Mouse (Mus musculus): Measurements from ENCODE around the gene Dlx1.

Dlx1 gene

DNA sequence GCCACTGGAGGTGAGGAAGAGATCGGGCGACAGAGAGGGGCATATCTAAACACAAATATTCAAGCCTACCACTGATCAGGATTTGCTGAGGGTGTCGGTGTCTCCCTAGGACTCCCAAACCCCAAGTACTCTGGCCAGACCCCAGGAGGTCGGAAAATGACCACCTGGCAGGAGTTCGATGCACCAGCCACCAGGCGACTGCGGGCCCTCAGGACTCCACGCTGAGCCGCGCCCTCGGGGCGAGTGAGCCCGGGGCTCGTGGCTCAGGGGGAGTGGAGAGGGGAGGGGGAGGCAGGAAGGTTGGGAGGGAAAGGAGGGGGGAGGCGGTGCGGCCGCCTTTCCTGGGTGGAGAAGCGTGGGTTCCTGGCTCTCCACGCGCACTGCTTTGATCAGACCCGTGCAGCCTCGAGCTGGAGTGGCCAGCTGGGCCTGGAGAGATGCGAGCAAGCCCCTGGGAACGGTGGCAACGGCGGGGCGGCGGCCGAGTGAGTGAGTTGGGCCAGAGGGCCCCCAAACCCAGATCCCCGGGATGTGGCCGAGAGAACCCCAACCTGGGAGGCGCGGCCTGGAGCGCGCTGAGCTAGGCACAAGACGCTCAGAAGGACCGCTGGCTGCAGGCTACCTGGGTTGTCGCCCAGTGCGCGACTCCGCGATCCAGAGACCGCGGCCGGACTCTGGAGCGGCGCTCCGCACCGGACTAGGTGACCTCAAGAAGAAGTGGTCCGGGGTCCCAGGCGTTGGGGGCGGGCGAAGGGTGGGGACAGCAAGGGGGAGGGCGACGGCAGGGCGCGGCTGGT is 999 bp downstream of the Dlx1 start:
- 0 out of 2 replicates have a peak, but pooled peaks have one; percentile 21 for ATAC-seq (ENCODE audit: low TSS enrichment)

GRCm38 (mm10) chr2:71529511-71530351 is 1.8 kb downstream of the Dlx1 start:
- peak; percentile 71 for ATAC-seq (ENCODE audit: low TSS enrichment)

GRCm38 (mm10) chr2:71530391-71531123 is 2.6 kb downstream of the Dlx1 start:
- ATAC-seq (ENCODE audit: low TSS enrichment), result no peak

- no peak for ATAC-seq (ENCODE audit: low TSS enrichment)
Observed at GRCm38 (mm10) chr2:71531124-71531590, 3.2 kb downstream of the Dlx1 start.

DNA sequence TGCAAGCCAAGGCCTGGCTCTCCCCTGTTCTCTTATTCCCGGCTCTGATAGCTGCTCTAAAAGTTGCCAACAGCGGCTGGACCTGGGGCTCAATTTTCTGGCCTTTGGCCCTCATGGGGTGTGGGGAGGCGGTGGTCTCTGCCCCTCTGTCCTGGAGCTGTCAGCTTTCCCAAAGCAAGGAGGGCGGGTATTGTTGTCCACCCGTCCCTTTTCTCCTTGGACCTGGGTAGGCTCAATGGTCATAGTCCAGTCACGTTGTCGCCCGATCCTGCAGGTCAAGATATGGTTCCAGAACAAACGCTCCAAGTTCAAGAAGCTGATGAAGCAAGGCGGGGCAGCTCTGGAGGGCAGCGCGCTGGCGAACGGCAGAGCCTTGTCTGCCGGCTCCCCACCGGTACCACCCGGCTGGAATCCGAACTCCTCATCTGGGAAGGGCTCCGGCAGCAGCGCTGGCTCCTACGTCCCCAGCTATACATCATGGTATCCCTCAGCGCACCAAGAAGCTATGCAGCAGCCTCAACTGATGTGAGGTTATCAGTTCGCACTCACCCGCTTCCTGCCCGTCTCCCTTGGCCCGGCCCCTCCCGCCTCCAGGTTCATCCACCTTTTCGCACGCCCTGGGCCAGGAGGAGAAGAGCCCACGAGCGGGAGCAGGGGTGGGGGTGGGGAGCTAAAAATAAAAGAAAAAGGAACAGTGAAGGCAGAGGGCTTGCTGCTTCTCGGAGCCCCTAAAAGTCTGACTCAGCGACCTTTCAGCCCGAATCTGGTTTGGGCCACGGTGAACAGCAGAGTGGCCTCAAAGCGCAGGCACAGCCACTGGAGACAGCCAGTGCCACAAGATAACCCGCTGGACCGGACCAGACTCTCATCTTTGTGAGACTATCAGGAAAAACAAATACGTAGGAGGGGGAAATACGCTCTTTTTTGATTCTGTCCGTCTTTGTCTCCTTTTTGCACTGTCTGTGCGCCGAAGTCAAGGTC is 4.4 kb downstream of the Dlx1 start:
- ATAC-seq (ENCODE audit: low TSS enrichment), result no peak

- no peak for ATAC-seq (ENCODE audit: low TSS enrichment)
Observed at GRCm38 (mm10) chr2:71533094-71533493, 5.2 kb downstream of the Dlx1 start.

DNA sequence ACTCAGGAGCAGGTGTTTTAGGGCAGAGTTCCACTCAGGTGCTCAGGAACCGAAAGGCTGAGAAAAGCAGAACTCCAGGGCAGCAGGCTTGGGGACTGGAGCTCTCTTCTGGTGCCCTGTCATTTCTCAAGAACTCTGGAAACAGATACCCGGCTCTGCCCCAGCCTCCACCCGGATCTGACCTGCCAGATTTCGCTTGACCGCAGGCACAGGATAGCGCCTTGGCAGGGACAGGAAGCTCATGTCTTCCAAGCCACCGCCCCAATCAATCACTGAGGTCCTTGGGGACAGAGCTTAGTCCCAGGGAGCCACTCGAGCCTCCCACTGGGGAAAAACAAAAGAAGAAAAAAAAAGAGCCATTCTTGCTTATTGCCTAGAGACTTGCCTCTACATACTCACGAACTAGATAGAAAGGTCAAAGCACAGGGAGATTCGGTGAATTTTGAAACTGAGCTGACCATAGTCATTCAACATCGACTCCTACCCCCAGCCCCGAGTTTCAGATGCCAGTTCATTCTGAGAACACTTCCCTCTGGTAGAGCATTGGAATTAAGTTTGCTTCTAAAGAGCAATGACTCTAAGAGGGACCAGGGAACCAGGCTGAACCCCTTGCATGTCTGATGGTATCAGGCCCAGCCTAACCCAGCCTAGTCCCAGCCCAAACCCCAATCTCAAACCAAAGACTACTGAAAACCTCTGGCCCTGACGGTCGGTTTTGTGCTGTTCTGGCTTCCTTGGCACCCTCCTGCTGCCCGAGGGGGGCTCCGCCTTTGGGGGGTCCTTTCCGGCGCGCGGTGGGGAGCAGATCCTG is 6.5 kb downstream of the Dlx1 start:
- no peak for ATAC-seq (ENCODE audit: low TSS enrichment)

- no peak for ATAC-seq (ENCODE audit: low TSS enrichment)
Observed at GRCm38 (mm10) chr2:71540611-71541417, 12.9 kb downstream of the Dlx1 start.

- no peak for ATAC-seq (ENCODE audit: low TSS enrichment)
Observed at GRCm38 (mm10) chr2:71541418-71542226, 13.7 kb downstream of the Dlx1 start.

DNA sequence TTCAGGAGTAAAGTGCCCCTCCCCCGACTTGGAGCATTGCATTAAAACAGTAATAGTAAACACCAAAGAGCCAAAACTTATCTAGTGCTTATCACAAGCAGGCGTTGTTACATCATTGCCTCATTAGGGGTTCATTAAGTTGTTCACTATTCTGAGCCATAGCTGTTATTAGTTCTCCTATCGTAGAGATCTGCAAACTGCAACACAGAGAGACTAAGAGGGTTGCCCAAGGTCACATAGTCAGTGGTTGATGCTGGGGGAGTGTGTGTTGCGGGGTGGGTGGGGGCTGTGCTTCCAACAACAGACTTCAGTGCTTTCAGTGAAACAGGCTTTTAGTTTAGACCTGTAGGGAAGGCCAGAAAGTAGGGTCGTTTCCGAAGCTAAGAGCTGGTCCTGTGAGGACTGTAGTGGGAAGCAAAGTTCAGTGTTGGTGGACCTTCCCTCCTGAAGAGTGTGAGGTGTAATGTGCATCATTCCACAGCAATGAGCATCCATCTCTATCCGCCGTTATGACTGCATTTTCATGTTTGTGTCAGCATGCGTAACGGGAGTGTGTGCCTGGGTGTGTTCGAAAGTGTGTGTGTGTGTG is 14.4 kb downstream of the Dlx1 start:
- ATAC-seq (ENCODE audit: low TSS enrichment), result no peak

DNA sequence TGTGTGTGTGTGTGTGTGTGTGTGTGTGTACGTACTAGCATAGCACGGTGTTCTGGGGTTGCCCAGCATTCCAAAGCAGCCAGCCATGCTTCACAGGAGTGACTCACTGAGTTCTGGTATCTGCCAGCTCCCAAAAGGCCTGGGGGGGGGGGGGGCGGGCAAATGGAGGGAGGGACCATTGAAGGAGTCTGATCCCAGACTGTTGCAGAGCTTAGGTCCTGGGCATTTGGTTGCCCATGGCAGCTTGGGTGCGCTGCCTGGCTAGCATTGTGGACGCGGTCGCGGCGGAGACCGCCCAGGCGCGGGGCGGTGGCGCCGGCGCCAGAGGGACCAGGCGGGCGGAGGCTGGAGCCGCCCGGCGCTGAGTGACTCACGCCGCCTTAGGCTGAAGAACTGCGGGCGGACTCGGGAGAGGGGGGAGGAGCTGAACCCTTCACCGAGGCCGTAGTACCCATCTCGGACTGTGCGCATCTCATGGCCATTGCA is 14.9 kb downstream of the Dlx1 start:
- ATAC-seq (ENCODE audit: low TSS enrichment), result no peak

GRCm38 (mm10) chr2:71543531-71543930 is 15.6 kb downstream of the Dlx1 start:
- no peak for ATAC-seq (ENCODE audit: low TSS enrichment)

DNA sequence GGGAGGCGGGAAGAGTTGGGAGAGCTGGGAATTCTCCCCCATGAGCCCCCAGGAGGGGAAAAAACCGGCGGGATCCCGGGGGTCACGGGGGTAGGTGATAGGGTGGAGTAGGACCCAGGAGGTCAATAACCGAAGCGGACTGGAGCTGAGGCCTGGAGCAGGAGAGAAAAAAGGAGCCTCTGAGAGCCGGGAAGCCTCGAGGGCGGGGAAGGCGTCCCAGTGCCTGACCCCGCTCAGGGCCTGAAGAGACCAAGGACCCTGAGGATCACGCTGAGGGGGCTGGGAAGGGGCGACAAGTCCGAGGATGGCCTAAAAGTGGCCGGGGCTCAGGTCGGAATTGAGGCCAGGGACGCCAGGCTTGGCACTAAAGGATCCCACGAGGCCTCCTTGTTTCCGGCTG is 16.0 kb downstream of the Dlx1 start:
- ATAC-seq (ENCODE audit: low TSS enrichment), result no peak

- ATAC-seq (ENCODE audit: low TSS enrichment), result no peak
Observed at GRCm38 (mm10) chr2:71544391-71545285, 16.7 kb downstream of the Dlx1 start.

DNA sequence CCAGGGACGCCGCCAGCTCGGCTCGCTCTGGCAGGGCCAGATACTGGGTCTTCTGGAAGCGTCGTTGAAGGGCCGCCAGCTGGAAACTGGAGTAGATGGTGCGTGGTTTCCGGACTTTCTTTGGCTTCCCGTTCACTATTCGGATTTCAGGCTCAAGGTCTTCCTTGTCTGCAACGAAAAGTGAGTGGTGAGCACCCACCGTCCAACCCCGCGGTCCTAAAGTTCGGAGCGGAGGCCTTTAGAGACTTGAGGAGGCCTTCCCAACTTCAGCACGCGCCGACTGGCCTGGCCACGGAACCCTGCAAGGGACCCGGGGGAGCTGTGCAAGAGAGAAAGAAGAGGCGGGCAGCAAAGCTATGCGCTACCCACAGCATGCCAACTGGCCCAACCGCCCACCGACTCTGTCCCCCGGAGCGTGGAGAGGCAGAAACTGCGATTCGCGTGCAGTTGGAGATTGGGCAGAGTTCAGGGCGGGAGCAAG is 17.5 kb downstream of the Dlx1 start:
- no peak for ATAC-seq (ENCODE audit: low TSS enrichment)

DNA sequence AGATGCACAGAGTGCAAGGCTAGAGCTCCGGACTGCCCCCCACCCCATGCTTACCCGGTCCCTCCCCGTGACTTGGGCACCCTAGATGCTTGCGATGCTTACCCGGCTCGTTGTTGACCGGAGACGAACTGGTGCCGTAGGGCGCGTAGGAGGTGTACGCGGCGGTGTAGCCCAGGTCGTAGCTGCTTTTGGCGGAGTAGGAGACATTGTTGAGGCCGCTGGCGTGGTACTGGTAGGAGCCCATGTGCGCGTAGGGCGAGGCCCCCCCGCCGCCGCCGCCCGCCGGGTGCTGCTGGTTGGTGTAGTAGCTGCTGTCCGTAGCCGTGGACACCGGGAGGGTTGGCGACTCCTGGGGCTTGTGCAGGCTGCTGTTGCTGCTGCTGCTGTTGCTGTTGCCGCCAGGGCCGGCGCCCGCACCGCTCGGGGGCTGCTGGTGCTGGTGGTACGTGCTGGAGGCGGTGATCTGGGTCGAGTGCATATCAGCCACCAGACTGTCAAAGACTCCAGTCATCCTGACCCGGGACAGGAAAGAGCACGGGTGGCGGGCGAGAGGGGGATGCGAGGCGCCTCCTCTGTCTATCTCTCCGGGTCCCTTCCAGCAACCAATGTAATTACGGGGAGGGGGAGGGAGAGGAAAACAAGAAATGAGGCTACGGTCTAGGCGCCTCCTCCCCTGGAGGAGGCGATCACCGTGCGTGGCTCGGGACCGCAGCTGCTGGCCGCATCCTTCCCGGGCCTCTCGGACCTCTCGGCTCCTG is 18.1 kb downstream of the Dlx1 start:
- peak; percentile 36 for ATAC-seq (ENCODE audit: low TSS enrichment)
